In the genomic region with DNA sequence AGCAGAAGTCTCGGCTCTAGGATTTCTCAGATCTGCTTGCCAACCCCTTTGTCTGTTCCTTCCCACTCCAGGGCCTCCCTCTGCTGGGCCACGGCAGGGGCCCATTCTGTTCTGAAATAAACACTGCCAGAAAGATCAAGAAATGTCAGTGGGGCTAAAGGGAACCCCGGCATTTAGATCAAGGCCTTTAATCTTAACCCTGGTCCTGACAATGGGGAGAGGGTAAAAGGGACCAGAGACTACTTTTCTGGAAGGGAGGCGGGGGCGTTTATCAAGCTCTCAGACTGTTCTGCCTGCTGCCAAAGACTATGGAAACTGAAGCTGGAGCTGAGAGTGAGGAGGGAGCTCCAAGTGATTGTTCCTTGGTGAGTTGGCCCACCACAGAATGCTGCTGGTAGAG, we compare ENCODE assay signal across 19 mouse cellular contexts.
A peak's percentile ranks its signal among the peaks of the same experiment; 100 is the strongest.
DNase-seq lines count a peak whose midpoint lies in the region; ATAC-seq and TF ChIP-seq lines count a peak whose summit lies in the region.
"Had no signal": no experiment of that assay in that cellular context is flagged by ENCODE, and none has a peak within 500 bp of the region (broad histone marks: within the 10 kb centered on the region; RNA-seq: fewer than 3 reads in every experiment).

No protein-coding gene starts in this region.

- 20% methylated on average over 5 of the region's 5 CpGs for WGBS in forebrain, embryonic 16.5 days
- WGBS in forebrain, embryonic 12.5 days: 25% methylated on average over 5 of the region's 5 CpGs
- WGBS in midbrain, embryonic 10.5 days: 29% methylated on average over 5 of the region's 5 CpGs
- WGBS in midbrain, postnatal 0 days: 27% methylated on average over 5 of the region's 5 CpGs

- H3K36me3 ChIP-seq in forebrain, embryonic 16.5 days (ENCODE audit: control insufficient read depth, insufficient read depth): no peaks in the 10 kb centered on the region
- H3K36me3 ChIP-seq in forebrain, embryonic 12.5 days (replicated peaks): no peaks in the 10 kb centered on the region
- no peaks in the 10 kb centered on the region for H3K36me3 ChIP-seq in midbrain, embryonic 10.5 days
- no peaks in the 10 kb centered on the region for H3K36me3 ChIP-seq in midbrain, postnatal 0 days (ENCODE audit: insufficient read depth, low read length)
- H3K36me3 ChIP-seq: liver, embryonic 13.5 days; lung, embryonic 15.5 days had no signal

- no peaks in the 10 kb centered on the region for H3K9me3 ChIP-seq in forebrain, embryonic 16.5 days (ENCODE audit: control insufficient read depth, low read length)
- H3K9me3 ChIP-seq in forebrain, embryonic 12.5 days: no peaks in the 10 kb centered on the region
- H3K9me3 ChIP-seq in midbrain, embryonic 10.5 days (replicated peaks): no peaks in the 10 kb centered on the region
- no peaks in the 10 kb centered on the region for H3K9me3 ChIP-seq in midbrain, postnatal 0 days (ENCODE audit: low read length)
- H3K9me3 ChIP-seq: liver, embryonic 13.5 days; lung, embryonic 15.5 days had no signal

- peak; percentile 24; the same call in 1 of the 2 replicates for ATAC-seq in forebrain, embryonic 16.5 days
- ATAC-seq in forebrain, embryonic 12.5 days (ENCODE audit: low FRiP score): no peak
- no peak for ATAC-seq in midbrain, postnatal 0 days (ENCODE audit: low FRiP score)
- ATAC-seq: hindbrain, postnatal 0 days had no signal

- peaks cover 13% of the 10 kb centered on the region for H3K4me1 ChIP-seq in forebrain, embryonic 16.5 days (replicated peaks; ENCODE audit: control insufficient read depth, insufficient read depth, low read length)
- H3K4me1 ChIP-seq in forebrain, embryonic 12.5 days: peaks cover 35% of the 10 kb centered on the region
- peaks cover 47% of the 10 kb centered on the region for H3K4me1 ChIP-seq in midbrain, embryonic 10.5 days
- H3K4me1 ChIP-seq in midbrain, postnatal 0 days (ENCODE audit: insufficient read depth, low read length): no peaks in the 10 kb centered on the region
- H3K4me1 ChIP-seq in embryonic fibroblast, embryonic 13.5 days (ENCODE audit: control insufficient read depth, insufficient read depth, low read length): peaks cover 12% of the 10 kb centered on the region
- H3K4me1 ChIP-seq: liver, embryonic 13.5 days; lung, embryonic 15.5 days had no signal

- no peak for TF ChIP-seq POLR2A in embryonic fibroblast, embryonic 13.5 days (IDR thresholded peaks at IDR 0.05; ENCODE audit: low read depth, low read length)

- H3K9ac ChIP-seq in forebrain, embryonic 16.5 days (replicated peaks; ENCODE audit: low read depth, low read length): no peak overlapping the region
- H3K9ac ChIP-seq in forebrain, embryonic 12.5 days: no peak overlapping the region
- H3K9ac ChIP-seq in midbrain, postnatal 0 days (replicated peaks; ENCODE audit: low read length, poor library complexity, severe bottlenecking): no peak overlapping the region
- H3K9ac ChIP-seq: liver, embryonic 13.5 days; lung, embryonic 15.5 days had no signal

- H3K27ac ChIP-seq in forebrain, embryonic 16.5 days (ENCODE audit: low read length): no peak overlapping the region
- H3K27ac ChIP-seq in forebrain, embryonic 12.5 days: no peak overlapping the region
- H3K27ac ChIP-seq in midbrain, embryonic 10.5 days (replicated peaks): peak overlapping the region; percentile 53; the same call in 1 of the 2 replicates
- H3K27ac ChIP-seq in midbrain, postnatal 0 days (ENCODE audit: low read depth, low read length): no peak overlapping the region
- H3K27ac ChIP-seq in embryonic fibroblast, embryonic 13.5 days (ENCODE audit: insufficient read depth, low read length): 0 out of 2 replicates have a peak overlapping the region, but pooled peaks have one; percentile 21
- H3K27ac ChIP-seq: gastrocnemius, adult 2 months; hindbrain, postnatal 0 days; liver, embryonic 13.5 days; lung, embryonic 15.5 days; macrophage had no signal

- no peak for DNase-seq in midbrain, embryonic 10.5 days (ENCODE audit: low spot score)
- no peak for DNase-seq in midbrain, postnatal 0 days (ENCODE audit: low spot score)
- DNase-seq in telencephalon, adult 2 months (ENCODE audit: low read depth, low spot score): peak; percentile 27
- DNase-seq in left cerebral cortex, adult 8-10 months (ENCODE audit: low spot score in 2 of 2): no peak
- DNase-seq in adrenal gland, postnatal 36 days: no peak
- DNase-seq: adrenal gland, postnatal 14 days; gastrocnemius, adult 2 months; heart, postnatal 4 days; kidney, adult 11 months; liver, embryonic 13.5 days; right cerebral cortex, postnatal 4 days; thymus, postnatal 36 days had no signal

- H3K4me2 ChIP-seq in forebrain, embryonic 16.5 days (ENCODE audit: low read length): no peak overlapping the region
- H3K4me2 ChIP-seq in forebrain, embryonic 12.5 days: no peak overlapping the region
- no peak overlapping the region for H3K4me2 ChIP-seq in midbrain, postnatal 0 days (ENCODE audit: low read depth, low read length, poor library complexity, severe bottlenecking)
- H3K4me2 ChIP-seq: liver, embryonic 13.5 days; lung, embryonic 15.5 days; midbrain, embryonic 11.5 days had no signal

- no peak for TF ChIP-seq CTCF in midbrain, postnatal 0 days (IDR thresholded peaks at IDR 0.05)
- TF ChIP-seq CTCF in embryonic fibroblast, embryonic 13.5 days (IDR thresholded peaks at IDR 0.05; ENCODE audit: borderline replicate concordance, insufficient read depth, low read length): no peak

- no peak overlapping the region for H3K4me3 ChIP-seq in forebrain, embryonic 16.5 days (replicated peaks; ENCODE audit: low read length)
- H3K4me3 ChIP-seq in forebrain, embryonic 12.5 days (replicated peaks): no peak overlapping the region
- H3K4me3 ChIP-seq in midbrain, embryonic 10.5 days: no peak overlapping the region
- H3K4me3 ChIP-seq in midbrain, postnatal 0 days (ENCODE audit: low read depth, low read length): no peak overlapping the region
- H3K4me3 ChIP-seq in embryonic fibroblast, embryonic 13.5 days (ENCODE audit: insufficient read depth, low read length): no peak overlapping the region
- H3K4me3 ChIP-seq: gastrocnemius, adult 2 months; liver, embryonic 13.5 days; lung, embryonic 15.5 days had no signal

- no peaks in the 10 kb centered on the region for H3K27me3 ChIP-seq in forebrain, embryonic 16.5 days (replicated peaks; ENCODE audit: control insufficient read depth, insufficient read depth, low read length)
- peaks cover 7% of the 10 kb centered on the region; the same call in 1 of the 2 replicates for H3K27me3 ChIP-seq in forebrain, embryonic 12.5 days
- peaks cover 25% of the 10 kb centered on the region for H3K27me3 ChIP-seq in midbrain, embryonic 10.5 days (ENCODE audit: low read depth, poor library complexity, severe bottlenecking)
- H3K27me3 ChIP-seq in midbrain, postnatal 0 days (ENCODE audit: insufficient read depth, low read length): no peaks in the 10 kb centered on the region
- H3K27me3 ChIP-seq: liver, embryonic 13.5 days; lung, embryonic 15.5 days had no signal

Comparison
In these comparisons a context has a peak if more than half of its experiments do, and no peak if none do; other contexts are left out.
1. H3K27ac ChIP-seq: peak in midbrain, embryonic 10.5 days (single experiment) and embryonic fibroblast, embryonic 13.5 days (single experiment); none in forebrain, embryonic 16.5 days (single experiment), forebrain, embryonic 12.5 days (single experiment) and midbrain, postnatal 0 days (single experiment).